Mouse (Mus musculus) heart, postnatal 0 days (tissue): ENCODE measurements around the gene Map3k7cl.

ENCODE experiments used
- CTCF ChIP-seq: IDR thresholded peaks from 2 replicates; pipeline ENCODE4 v1.5.1; 2016; ENCODE audit warnings: antibody characterized with exemption, control low read depth, low read depth
- EP300 ChIP-seq: IDR thresholded peaks from 2 replicates; pipeline ENCODE4 v1.6.1; 2016; ENCODE audit warnings: antibody characterized with exemption, low read depth

- TF ChIP-seq CTCF (no peak), EP300 (no peak)
Measured at GRCm38 (mm10) chr16:87634709-87635108, 81.6 kb downstream of the Map3k7cl start.
